Mouse (Mus musculus) lung, embryonic 14.5 days (tissue): Measurements from ENCODE around the gene Hoxb5. TPM values are rescaled to one million over a fixed set of nuclear protein-coding genes. Genes with fewer than 3 reads are reported as not detected.
A peak's percentile ranks its signal among the peaks of the same experiment; 100 is the strongest.

Experiments used
- ATAC-seq: fragments of 200-750 bp; cut with Nextera tagmentation; 2 replicates; pipeline ENCODE4 v1.8.0; 2017; ENCODE audit warnings: mild to moderate bottlenecking, moderate TSS enrichment, moderate library complexity; ENCODE audit not compliant: insufficient read depth
- DNase-seq: peaks from one replicate; pipeline ENCODE4 v3.0.0-alpha.2; 2015
- H3K27ac ChIP-seq: fragments of 300-500 bp; sonication (generic); 2 replicates; pipeline ENCODE4 v1.5.1; 2014; ENCODE audit warnings: low read depth, mild to moderate bottlenecking, moderate library complexity
- H3K27me3 ChIP-seq: fragments of 300-500 bp; sonication (generic); 2 replicates; pipeline ENCODE4 v1.6.1; 2014; ENCODE audit warnings: low read length, control low read depth; ENCODE audit not compliant: insufficient read depth
- H3K36me3 ChIP-seq: fragments of 300-500 bp; sonication (generic); 2 replicates; pipeline ENCODE4 v1.6.1; 2014; ENCODE audit warnings: control low read depth; ENCODE audit not compliant: insufficient read depth
- H3K4me1 ChIP-seq: fragments of 300-500 bp; sonication (generic); 2 replicates; pipeline ENCODE4 v1.6.1; 2014; ENCODE audit warnings: antibody characterized with exemption, control low read depth; ENCODE audit not compliant: insufficient read depth
- H3K4me2 ChIP-seq: fragments of 300-500 bp; sonication (generic); 2 replicates; pipeline ENCODE4 v1.6.1; 2014; ENCODE audit warnings: mild to moderate bottlenecking
- H3K4me3 ChIP-seq: fragments of 300-500 bp; sonication (generic); 2 replicates; pipeline ENCODE4 v1.5.1; 2014; ENCODE audit warnings: low read depth, low read length
- H3K9ac ChIP-seq: fragments of 300-500 bp; sonication (generic); 2 replicates; pipeline ENCODE4 v1.6.1; 2014
- H3K9me3 ChIP-seq: fragments of 300-500 bp; sonication (generic); 2 replicates; pipeline ENCODE4 v1.6.1; 2016; ENCODE audit warnings: low read depth, low read length, control low read depth
- CTCF ChIP-seq: IDR thresholded peaks from 2 replicates; pipeline ENCODE4 v1.5.1; 2016; ENCODE audit warnings: antibody characterized with exemption, low read depth
- WGBS: fragments of 180-500 bp; shearing (Covaris S2); extraction: QIAGEN DNeasy Blood & Tissue Kit; methylation state at CpG from one replicate; pipeline ENCODE4 v1.1.7; 2014; 5-methylcytosine and 5-hydroxymethylcytosine counted together
- polyA plus RNA-seq: library from polyadenylated mRNA; unstranded; fragments of >200 nt; fragmentation: Nextera tagmentation; extraction: Ambion mirVana; gene quantifications from 2 replicates; pipeline ENCODE4 v1.2.1, GENCODE M21; 2014

Gene Hoxb5
- polyA plus RNA-seq, 1 experiment from 2014 or later = 76.1 TPM

- peaks cover 65% of the 10 kb centered on the region for H3K27me3 ChIP-seq
- H3K4me2 ChIP-seq = peak overlapping the region; percentile 84
- H3K9me3 ChIP-seq = no peaks in the 10 kb centered on the region
- H3K4me1 ChIP-seq = no peaks in the 10 kb centered on the region
- H3K27ac ChIP-seq = peak overlapping the region; percentile 100
- H3K4me3 ChIP-seq = peak overlapping the region; percentile 72
- DNase-seq = peak; percentile 43
- peak overlapping the region; percentile 99 for H3K9ac ChIP-seq
- WGBS = 20% methylated on average over 7 of the region's 7 CpGs
- TF ChIP-seq CTCF = no peak
- peaks cover 14% of the 10 kb centered on the region for H3K36me3 ChIP-seq
- no peak for ATAC-seq
Observed at GRCm38 (mm10) chr11:96306183-96306907, 3.2 kb downstream of the Hoxb5 start.

GRCm38 (mm10) chr11:96306908-96307269 lies 3.8 kb downstream of the Hoxb5 start:
- ATAC-seq = no peak
- peak overlapping the region; percentile 100 for H3K27ac ChIP-seq

GRCm38 (mm10) chr11:96308763-96309162 lies 5.6 kb downstream of the Hoxb5 start:
- H3K4me2 ChIP-seq = peak overlapping the region; percentile 84
- ATAC-seq = no peak
- no peak for TF ChIP-seq CTCF
- WGBS = 19% methylated on average over 4 of the region's 4 CpGs
- H3K9ac ChIP-seq = peak overlapping the region; percentile 99
- no peaks in the 10 kb centered on the region for H3K4me1 ChIP-seq
- H3K9me3 ChIP-seq = no peaks in the 10 kb centered on the region
- H3K27me3 ChIP-seq = peaks cover 63% of the 10 kb centered on the region
- peak overlapping the region; percentile 72 for H3K4me3 ChIP-seq
- DNase-seq = no peak
- peaks cover 14% of the 10 kb centered on the region for H3K36me3 ChIP-seq
- H3K27ac ChIP-seq = peak overlapping the region; percentile 100

More at GRCm38 (mm10) chr11:96306908-96307269, 3.8 kb downstream of the Hoxb5 start:
- 17% methylated on average over 13 of the region's 13 CpGs for WGBS
- Histone ChIP-seq H3K36me3 (peaks cover 14% of the 10 kb centered on the region), H3K4me3 (peak overlapping the region; percentile 72), H3K9ac (peak overlapping the region; percentile 99), H3K4me1 (no peaks in the 10 kb centered on the region), H3K9me3 (no peaks in the 10 kb centered on the region), H3K4me2 (peak overlapping the region; percentile 84), H3K27me3 (peaks cover 64% of the 10 kb centered on the region)
- no peak for TF ChIP-seq CTCF
- no peak for DNase-seq

- 20% methylated on average over 4 of the region's 4 CpGs for WGBS
- peak overlapping the region; percentile 72 for H3K4me3 ChIP-seq
- peak; percentile 22; the same call in 1 of the 2 replicates for TF ChIP-seq CTCF
- H3K9ac ChIP-seq = peak overlapping the region; percentile 99
- peak; percentile 90 for DNase-seq
- H3K27ac ChIP-seq = peak overlapping the region; percentile 100
- H3K27me3 ChIP-seq = peaks cover 62% of the 10 kb centered on the region
- no peaks in the 10 kb centered on the region for H3K9me3 ChIP-seq
- H3K4me2 ChIP-seq = peak overlapping the region; percentile 84
- H3K36me3 ChIP-seq = peaks cover 14% of the 10 kb centered on the region
- peak; percentile 60 for ATAC-seq
- 0 out of 2 replicates have a peak, but pooled peaks cover 2% of the 10 kb centered on the region for H3K4me1 ChIP-seq
Observed at GRCm38 (mm10) chr11:96309288-96309687, 6.2 kb downstream of the Hoxb5 start.

- H3K9ac ChIP-seq = peak overlapping the region; percentile 99
- ATAC-seq = no peak
- peak overlapping the region; percentile 100 for H3K27ac ChIP-seq
- peak; percentile 55 for DNase-seq
- TF ChIP-seq CTCF = no peak
- peaks cover 53% of the 10 kb centered on the region for H3K27me3 ChIP-seq
- H3K9me3 ChIP-seq = no peaks in the 10 kb centered on the region
- peak overlapping the region; percentile 72 for H3K4me3 ChIP-seq
- H3K4me2 ChIP-seq = peak overlapping the region; percentile 84
- H3K36me3 ChIP-seq = peaks cover 8% of the 10 kb centered on the region; the same call in 1 of the 2 replicates
- WGBS = 15% methylated on average over 20 of the region's 20 CpGs
- H3K4me1 ChIP-seq = 0 out of 2 replicates have a peak, but pooled peaks cover 2% of the 10 kb centered on the region
Observed at GRCm38 (mm10) chr11:96310183-96310938, 7.2 kb downstream of the Hoxb5 start.

- Histone ChIP-seq H3K4me3 (peak overlapping the region; percentile 72), H3K9me3 (no peaks in the 10 kb centered on the region), H3K36me3 (peaks cover under 1% of the 10 kb centered on the region; the same call in 1 of the 2 replicates), H3K9ac (peak overlapping the region; percentile 99), H3K27ac (peak overlapping the region; percentile 100), H3K4me1 (0 out of 2 replicates have a peak, but pooled peaks cover 2% of the 10 kb centered on the region), H3K27me3 (peaks cover 50% of the 10 kb centered on the region), H3K4me2 (peak overlapping the region; percentile 84)
- no peak for ATAC-seq
- 11% methylated on average over 6 of the region's 6 CpGs for WGBS
- DNase-seq = peak; percentile 58
- TF ChIP-seq CTCF = no peak
Observed at GRCm38 (mm10) chr11:96311097-96311496, 8.0 kb downstream of the Hoxb5 start.
